Mouse (Mus musculus) heart, embryonic 14.5 days (tissue): ENCODE data around the gene Mob1b. TPM values are rescaled to one million over a fixed set of nuclear protein-coding genes. Genes with fewer than 3 reads are reported as not detected.

Experiments used
- ATAC-seq: fragments of 200-750 bp; cut with Nextera tagmentation; 2 replicates; pipeline ENCODE4 v1.8.0; 2017; ENCODE audit warnings: low read depth, moderate TSS enrichment; ENCODE audit not compliant: insufficient number of reproducible peaks, insufficient read depth, low FRiP score
- H3K27ac ChIP-seq, 2 experiments: fragments of 200-500 bp in 1 of 2; fragments of 300-500 bp in 1 of 2; sonication (generic) in 1 of 2; replicated peaks in 1 of 2; 2 replicates each; pipeline ENCODE4 v1.5.1; 2012 to 2014; ENCODE audit warnings: low read depth in 2 of 2, low read length in 2 of 2, control low read depth in 1 of 2, mild to moderate bottlenecking in 1 of 2, mixed read lengths in 1 of 2; ENCODE audit not compliant: control insufficient read depth in 1 of 2, insufficient read depth in 1 of 2
- H3K27me3 ChIP-seq: fragments of 300-500 bp; sonication (generic); 2 replicates; pipeline ENCODE4 v1.6.1; 2014; ENCODE audit warnings: mild to moderate bottlenecking, low read length, control low read depth; ENCODE audit not compliant: control insufficient read depth, insufficient read depth
- H3K36me3 ChIP-seq: fragments of 300-500 bp; sonication (generic); 2 replicates; pipeline ENCODE4 v1.6.1; 2014; ENCODE audit warnings: mild to moderate bottlenecking, control low read depth, low read length, mixed read lengths; ENCODE audit not compliant: control insufficient read depth, insufficient read depth
- H3K4me1 ChIP-seq, 2 experiments: fragments of 200-500 bp in 1 of 2; fragments of 300-500 bp in 1 of 2; sonication (generic) in 1 of 2; 2 replicates each; pipeline ENCODE4 v1.6.1; 2012 to 2014; ENCODE audit warnings: low read length in 2 of 2, control low read depth in 1 of 2, mixed read lengths in 1 of 2; ENCODE audit not compliant: control insufficient read depth in 2 of 2, insufficient read depth in 2 of 2
- H3K4me2 ChIP-seq: fragments of 300-500 bp; sonication (generic); 2 replicates; pipeline ENCODE4 v1.6.1; 2014; ENCODE audit warnings: mild to moderate bottlenecking, low read length
- H3K4me3 ChIP-seq, 2 experiments: fragments of 200-500 bp in 1 of 2; fragments of 300-500 bp in 1 of 2; sonication (generic) in 1 of 2; 2 replicates each; pipeline ENCODE4 v1.5.1; 2012 to 2014; ENCODE audit warnings: low read length in 2 of 2, mild to moderate bottlenecking in 2 of 2, control low read depth in 1 of 2, low read depth in 1 of 2, moderate library complexity in 1 of 2; ENCODE audit not compliant: control insufficient read depth in 1 of 2, insufficient read depth in 1 of 2
- H3K9ac ChIP-seq: fragments of 300-500 bp; sonication (generic); 2 replicates; pipeline ENCODE4 v1.6.1; 2014; ENCODE audit warnings: mild to moderate bottlenecking, low read length
- H3K9me3 ChIP-seq: fragments of 300-500 bp; sonication (generic); 2 replicates; pipeline ENCODE4 v1.6.1; 2016; ENCODE audit warnings: low read length, control low read depth; ENCODE audit not compliant: control insufficient read depth
- whole genome bisulfite sequencing: fragments of 180-500 bp; shearing (Covaris S2); extraction: QIAGEN DNeasy Blood & Tissue Kit; methylation state at CpG from one replicate; pipeline ENCODE4 v1.1.7; 2014; 5-methylcytosine and 5-hydroxymethylcytosine counted together
- polyA plus RNA-seq: library from polyadenylated mRNA; unstranded; fragments of >200 nt; fragmentation: Nextera tagmentation; extraction: Ambion mirVana; gene quantifications from 2 replicates; pipeline ENCODE4 v1.2.1, GENCODE M21; 2014

Mob1b gene
- polyA plus RNA-seq, 1 experiment from 2014 or later: 31.0 TPM

DNA sequence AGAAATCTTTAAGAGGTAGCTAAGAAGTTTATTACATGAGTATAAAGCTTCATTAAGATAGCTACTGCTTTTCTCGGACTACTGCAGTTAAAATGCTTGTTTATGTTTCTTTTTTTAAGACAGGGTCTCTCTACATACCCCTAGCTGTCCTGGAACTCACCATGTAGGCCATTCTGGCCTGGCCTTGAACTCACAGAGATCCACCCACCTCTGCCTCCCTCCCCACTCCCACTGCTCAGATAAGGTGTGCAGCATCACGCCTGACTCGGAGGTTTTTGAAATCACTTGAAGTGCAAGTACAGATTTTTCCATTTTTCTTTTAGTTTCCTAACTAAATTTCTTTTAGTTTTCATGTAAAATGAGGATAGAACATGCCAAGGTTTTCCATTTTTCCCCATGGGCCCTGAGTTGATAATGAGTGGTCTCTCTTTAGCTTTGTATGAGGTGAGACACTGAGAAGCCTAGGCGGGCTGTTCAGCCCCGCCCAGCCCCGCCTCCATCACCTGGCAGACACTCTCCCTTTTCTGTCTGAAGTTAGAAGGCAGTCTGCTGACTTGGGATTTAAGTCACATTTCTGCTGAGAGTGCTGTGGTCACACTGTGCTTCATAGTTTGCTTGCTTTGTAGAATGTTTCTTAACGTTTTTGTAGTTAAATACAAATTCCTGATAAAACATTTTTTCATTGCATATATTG, 61.6 kb downstream of the Mob1b start:
- Histone ChIP-seq H3K36me3 (peaks cover 71% of the 10 kb centered on the region), H3K9ac (no peak overlapping the region), H3K27me3 (no peaks in the 10 kb centered on the region), H3K4me2 (no peak overlapping the region), H3K9me3 (no peaks in the 10 kb centered on the region), H3K4me3 (no peak overlapping the region), H3K4me1 (peaks cover 0 to 3% of the 10 kb centered on the region in 2 experiments; a peak in 1 of 4 replicates), H3K27ac (no peak overlapping the region)
- 75% methylated on average over 7 of the region's 7 CpGs for WGBS
- ATAC-seq: no peak

DNA sequence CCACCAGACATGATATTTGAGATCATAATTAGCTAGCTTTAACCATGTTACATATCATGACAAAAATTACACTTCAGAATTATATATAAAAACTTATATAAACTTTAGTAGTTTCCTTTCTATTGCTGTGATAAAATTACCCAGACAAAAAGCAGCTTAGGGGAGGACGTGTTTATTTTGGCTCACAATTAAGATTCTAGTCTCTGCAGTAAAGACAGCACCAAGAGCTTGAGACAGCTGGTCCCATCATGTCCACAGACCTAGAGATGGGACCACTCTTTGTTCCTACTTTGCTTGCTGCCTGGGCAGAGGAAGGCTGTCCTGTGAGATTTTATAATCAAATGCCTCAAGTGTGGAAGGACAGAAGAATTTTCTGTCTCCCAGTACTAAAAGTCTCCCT, 64.4 kb downstream of the Mob1b start:
- 84% methylated on average over 1 of the region's 1 CpGs for WGBS
- no peak overlapping the region for H3K9ac ChIP-seq

DNA sequence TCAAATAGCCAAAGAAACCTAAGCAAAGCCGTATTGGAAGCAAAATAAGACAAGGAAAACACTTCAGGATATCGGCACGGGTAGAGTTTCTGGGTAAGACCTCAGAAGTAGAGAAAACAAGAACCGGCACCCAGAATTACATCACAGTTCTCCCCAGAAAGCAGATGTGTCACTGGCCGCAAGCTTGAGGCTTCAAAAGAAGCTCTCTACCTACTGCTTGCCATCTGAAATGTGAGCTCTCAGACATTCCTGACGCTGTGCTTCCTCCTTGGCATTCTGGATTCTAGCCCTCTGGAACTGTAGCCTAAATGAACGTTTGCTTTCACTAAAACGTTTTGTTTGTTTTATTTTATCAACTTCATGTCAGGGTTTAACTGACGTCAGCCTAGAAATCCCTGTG, 70.0 kb downstream of the Mob1b start:
- Histone ChIP-seq H3K9me3 (no peaks in the 10 kb centered on the region), H3K9ac (no peak overlapping the region)

More for the DNA sequence above, 64.4 kb downstream of the Mob1b start:
- Histone ChIP-seq H3K27ac (no peak overlapping the region), H3K4me1 (peaks cover 0 to 3% of the 10 kb centered on the region in 2 experiments; a peak in 1 of 4 replicates), H3K36me3 (peaks cover 50% of the 10 kb centered on the region), H3K9me3 (no peaks in the 10 kb centered on the region), H3K27me3 (no peaks in the 10 kb centered on the region), H3K4me2 (no peak overlapping the region), H3K4me3 (no peak overlapping the region)
- no peak for ATAC-seq

DNA sequence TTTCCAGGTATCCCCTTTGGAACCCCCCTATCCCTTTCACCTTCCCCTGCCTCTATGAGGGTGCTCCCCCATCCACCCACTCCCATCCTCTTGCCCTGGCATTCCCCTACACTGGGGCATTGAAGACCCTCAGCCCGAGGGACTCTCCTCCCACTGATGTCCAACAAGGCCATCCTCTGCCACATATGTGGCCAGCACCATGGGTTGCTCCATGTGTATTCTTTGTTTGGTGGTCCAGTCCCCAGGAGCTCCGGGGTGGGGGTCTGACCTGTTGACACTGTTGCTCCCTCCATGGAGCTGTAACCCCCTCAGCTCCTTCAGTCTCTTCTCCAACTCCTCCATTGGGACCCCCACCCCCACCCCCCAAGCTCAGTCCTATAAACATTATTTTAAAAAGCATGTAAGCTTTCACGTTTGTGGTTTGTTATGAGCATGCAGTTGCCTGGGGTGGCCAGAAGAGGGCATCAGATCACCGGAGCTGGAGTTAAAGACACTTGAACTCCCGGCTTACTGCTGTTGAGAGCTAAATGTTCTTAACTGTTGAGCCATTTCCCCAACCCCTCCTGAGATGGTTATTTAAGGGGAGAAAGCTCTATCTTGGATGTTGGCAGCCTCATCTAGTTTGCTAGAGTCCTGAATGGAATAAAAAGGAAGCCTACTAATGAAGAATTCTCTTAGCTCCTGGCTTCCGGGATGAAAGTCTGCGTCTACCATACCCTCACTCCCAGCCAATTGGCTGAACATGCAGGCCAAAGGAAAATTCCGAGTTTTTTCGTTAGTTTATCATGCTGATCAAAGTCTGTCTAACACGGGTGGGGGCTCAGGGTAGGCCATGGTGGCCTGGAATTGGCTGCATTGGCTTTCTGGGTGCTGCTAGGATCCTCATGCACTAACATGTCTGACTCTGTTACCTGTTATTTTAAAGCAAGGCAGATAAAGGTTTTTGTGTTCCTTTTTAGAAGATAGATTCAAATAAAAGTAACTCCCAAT, 70.9 kb downstream of the Mob1b start:
- no peak overlapping the region for H3K27ac ChIP-seq
- no peak for ATAC-seq
- no peaks in the 10 kb centered on the region; a peak in 1 of 4 replicates for H3K4me1 ChIP-seq
- H3K9me3 ChIP-seq: no peaks in the 10 kb centered on the region
- no peaks in the 10 kb centered on the region for H3K27me3 ChIP-seq
- WGBS: 37% methylated on average over 10 of the region's 10 CpGs
- 0 out of 2 replicates have a peak, but pooled peaks cover under 1% of the 10 kb centered on the region for H3K36me3 ChIP-seq
- H3K4me3 ChIP-seq: no peak overlapping the region
- no peak overlapping the region for H3K4me2 ChIP-seq
- no peak overlapping the region for H3K9ac ChIP-seq

More for the DNA sequence above, 70.0 kb downstream of the Mob1b start:
- Histone ChIP-seq H3K4me3 (no peak overlapping the region), H3K4me2 (no peak overlapping the region), H3K27ac (no peak overlapping the region), H3K4me1 (no peaks in the 10 kb centered on the region), H3K36me3 (peaks cover 9% of the 10 kb centered on the region; the same call in 1 of the 2 replicates), H3K27me3 (no peaks in the 10 kb centered on the region)
- WGBS: 40% methylated on average over 9 of the region's 9 CpGs
- ATAC-seq: no peak

DNA sequence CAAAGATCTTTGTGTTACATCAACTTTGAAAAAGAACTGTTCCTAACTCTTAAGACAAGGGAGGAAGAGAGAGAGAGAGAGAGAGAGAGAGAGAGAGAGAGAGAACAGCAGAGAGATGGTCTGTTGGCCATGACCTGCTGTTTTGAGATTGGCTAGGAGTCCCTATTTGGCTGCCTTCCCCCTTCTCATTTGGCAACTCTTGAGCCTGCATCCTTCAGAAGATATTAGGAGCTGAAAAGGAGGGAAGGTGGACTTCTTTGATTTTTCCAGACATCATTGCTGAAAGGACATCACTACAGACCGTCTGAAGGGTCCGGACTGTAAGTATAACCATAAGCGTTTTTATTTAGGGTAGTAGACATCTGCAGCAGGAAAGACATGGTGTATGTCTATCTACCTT, 73.0 kb downstream of the Mob1b start:
- H3K4me1 ChIP-seq: no peaks in the 10 kb centered on the region; a peak in 1 of 4 replicates
- WGBS: 88% methylated on average over 3 of the region's 3 CpGs
- H3K4me3 ChIP-seq: no peak overlapping the region
- H3K4me2 ChIP-seq: no peak overlapping the region
- H3K27me3 ChIP-seq: no peaks in the 10 kb centered on the region
- no peaks in the 10 kb centered on the region for H3K36me3 ChIP-seq
- no peaks in the 10 kb centered on the region for H3K9me3 ChIP-seq
- H3K9ac ChIP-seq: no peak overlapping the region
- H3K27ac ChIP-seq: no peak overlapping the region
- ATAC-seq: no peak

DNA sequence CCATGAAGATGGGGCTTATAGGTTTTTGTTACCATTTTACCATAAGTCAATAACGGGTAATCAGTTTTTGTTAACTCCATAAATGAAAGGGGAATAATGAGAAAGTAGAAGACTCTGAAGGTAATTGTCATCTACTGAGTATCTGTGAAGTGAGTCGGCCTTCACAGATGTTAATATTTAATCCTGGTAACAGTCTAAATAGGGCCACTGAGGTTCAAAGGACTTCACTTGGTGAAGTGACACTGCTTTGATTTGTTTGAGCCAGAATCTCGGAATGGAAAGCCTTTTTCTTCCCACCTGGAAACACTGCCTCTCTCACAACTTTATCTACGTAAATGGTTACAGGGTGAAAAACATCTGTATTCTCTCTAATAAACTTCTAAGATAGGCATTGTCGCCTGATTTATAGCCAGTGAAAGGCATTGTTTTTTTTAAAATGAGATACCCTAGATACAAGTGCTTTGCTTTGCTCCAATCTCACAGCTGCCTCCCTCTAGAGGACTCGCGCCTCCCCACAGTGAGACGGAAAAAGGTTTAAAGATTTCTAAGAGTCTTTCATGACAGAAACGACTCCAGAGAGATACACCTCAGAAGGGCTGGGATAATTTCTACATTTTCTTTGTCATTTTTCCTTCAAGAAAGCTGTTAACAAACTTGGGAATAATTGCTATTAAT, 75.4 kb downstream of the Mob1b start:
- ATAC-seq: no peak
- H3K4me1 ChIP-seq: no peaks in the 10 kb centered on the region; a peak in 1 of 4 replicates
- no peaks in the 10 kb centered on the region for H3K9me3 ChIP-seq
- WGBS: 57% methylated on average over 9 of the region's 9 CpGs
- H3K27ac ChIP-seq: no peak overlapping the region
- no peak overlapping the region for H3K9ac ChIP-seq
- no peak overlapping the region for H3K4me2 ChIP-seq
- H3K4me3 ChIP-seq: no peak overlapping the region
- no peaks in the 10 kb centered on the region for H3K27me3 ChIP-seq
- H3K36me3 ChIP-seq: no peaks in the 10 kb centered on the region

DNA sequence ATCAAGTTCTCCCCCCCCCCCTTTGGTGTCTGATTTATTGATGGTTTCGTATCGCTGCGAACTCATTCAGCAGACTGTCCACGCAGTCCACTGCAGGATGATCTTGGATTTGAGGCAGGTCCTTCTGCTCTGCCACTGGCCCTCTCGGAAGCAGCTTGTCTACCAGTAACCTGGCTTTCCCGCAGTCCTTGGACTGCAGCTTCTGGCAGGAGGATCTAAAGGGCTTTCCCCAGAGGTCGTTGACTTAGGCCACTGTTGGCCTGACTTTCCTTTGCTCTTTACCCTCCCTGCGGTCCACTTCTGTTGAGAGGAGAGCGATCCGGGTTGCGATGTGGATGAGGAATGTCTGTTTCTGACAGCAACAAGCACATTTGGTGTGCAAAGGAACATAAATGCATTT, 75.9 kb downstream of the Mob1b start:
- Histone ChIP-seq H3K36me3 (no peaks in the 10 kb centered on the region), H3K27me3 (no peaks in the 10 kb centered on the region), H3K9me3 (no peaks in the 10 kb centered on the region), H3K4me2 (no peak overlapping the region), H3K4me1 (no peaks in the 10 kb centered on the region; a peak in 1 of 4 replicates), H3K27ac (no peak overlapping the region), H3K4me3 (no peak overlapping the region), H3K9ac (no peak overlapping the region)
- ATAC-seq: no peak
- 60% methylated on average over 11 of the region's 11 CpGs for WGBS
